Mouse (Mus musculus): ENCODE data around the gene Plk2. TPM values are rescaled to one million over a fixed set of nuclear protein-coding genes. Genes with fewer than 3 reads are reported as not detected.

The Plk2 gene
- polyA plus RNA-seq, 1 experiment from 2014 or later: 223 TPM

GRCm38 (mm10) chr13:110412572-110413209 lies 17.8 kb downstream of the Plk2 start:
- H3K4me2 ChIP-seq (replicated peaks): no peak overlapping the region
- no peak for ATAC-seq (ENCODE audit: insufficient number of reproducible peaks, insufficient read depth, low FRiP score, low TSS enrichment)
- H3K27me3 ChIP-seq: no peaks in the 10 kb centered on the region
- 84% methylated on average over 12 of the region's 12 CpGs for WGBS
- no peak overlapping the region for H3K9ac ChIP-seq
- no peak overlapping the region for H3K4me3 ChIP-seq
- no peaks in the 10 kb centered on the region for H3K9me3 ChIP-seq
- H3K4me1 ChIP-seq: no peaks in the 10 kb centered on the region
- no peaks in the 10 kb centered on the region for H3K36me3 ChIP-seq
- H3K27ac ChIP-seq: no peak overlapping the region

- Histone ChIP-seq H3K27ac (no peak overlapping the region), H3K36me3 (no peaks in the 10 kb centered on the region), H3K9ac (no peak overlapping the region), H3K4me2 (replicated peaks) (no peak overlapping the region), H3K4me1 (no peaks in the 10 kb centered on the region), H3K9me3 (no peaks in the 10 kb centered on the region), H3K27me3 (no peaks in the 10 kb centered on the region), H3K4me3 (no peak overlapping the region)
- no peak for ATAC-seq (ENCODE audit: insufficient number of reproducible peaks, insufficient read depth, low FRiP score, low TSS enrichment)
- 86% methylated on average over 5 of the region's 5 CpGs for WGBS
Observed at GRCm38 (mm10) chr13:110418656-110419055, 23.8 kb downstream of the Plk2 start.

- Histone ChIP-seq H3K36me3 (no peaks in the 10 kb centered on the region), H3K27ac (no peak overlapping the region), H3K27me3 (no peaks in the 10 kb centered on the region), H3K4me1 (no peaks in the 10 kb centered on the region), H3K9ac (no peak overlapping the region), H3K9me3 (no peaks in the 10 kb centered on the region), H3K4me3 (no peak overlapping the region), H3K4me2 (replicated peaks) (no peak overlapping the region)
- no peak for ATAC-seq (ENCODE audit: insufficient number of reproducible peaks, insufficient read depth, low FRiP score, low TSS enrichment)
- WGBS: 84% methylated on average over 5 of the region's 5 CpGs
Observed at GRCm38 (mm10) chr13:110419640-110420039, 24.8 kb downstream of the Plk2 start.

- H3K4me2 ChIP-seq (replicated peaks): no peak overlapping the region
- no peaks in the 10 kb centered on the region for H3K4me1 ChIP-seq
- H3K4me3 ChIP-seq: no peak overlapping the region
- H3K27ac ChIP-seq: no peak overlapping the region
- no peak for ATAC-seq (ENCODE audit: insufficient number of reproducible peaks, insufficient read depth, low FRiP score, low TSS enrichment)
- H3K9me3 ChIP-seq: no peaks in the 10 kb centered on the region
- no peak overlapping the region for H3K9ac ChIP-seq
- no peaks in the 10 kb centered on the region for H3K27me3 ChIP-seq
- WGBS: 88% methylated on average over 7 of the region's 7 CpGs
- no peaks in the 10 kb centered on the region for H3K36me3 ChIP-seq
Observed at GRCm38 (mm10) chr13:110422434-110422833, 27.6 kb downstream of the Plk2 start.

- Histone ChIP-seq H3K27ac (no peak overlapping the region), H3K9ac (no peak overlapping the region), H3K4me3 (no peak overlapping the region), H3K27me3 (no peaks in the 10 kb centered on the region), H3K4me1 (no peaks in the 10 kb centered on the region), H3K4me2 (replicated peaks) (no peak overlapping the region), H3K36me3 (no peaks in the 10 kb centered on the region), H3K9me3 (no peaks in the 10 kb centered on the region)
- no peak for ATAC-seq (ENCODE audit: insufficient number of reproducible peaks, insufficient read depth, low FRiP score, low TSS enrichment)
- 89% methylated on average over 8 of the region's 8 CpGs for WGBS
Observed at GRCm38 (mm10) chr13:110425512-110426222, 30.8 kb downstream of the Plk2 start.

- Histone ChIP-seq H3K4me1 (no peaks in the 10 kb centered on the region), H3K27ac (no peak overlapping the region), H3K9ac (no peak overlapping the region), H3K4me3 (no peak overlapping the region), H3K27me3 (no peaks in the 10 kb centered on the region), H3K36me3 (no peaks in the 10 kb centered on the region), H3K4me2 (replicated peaks) (no peak overlapping the region), H3K9me3 (no peaks in the 10 kb centered on the region)
- ATAC-seq (ENCODE audit: insufficient number of reproducible peaks, insufficient read depth, low FRiP score, low TSS enrichment): no peak
Observed at GRCm38 (mm10) chr13:110431388-110431787, 36.5 kb downstream of the Plk2 start.

- no peak overlapping the region for H3K9ac ChIP-seq
- 63% methylated on average over 2 of the region's 2 CpGs for WGBS
- no peaks in the 10 kb centered on the region for H3K9me3 ChIP-seq
- no peak overlapping the region for H3K27ac ChIP-seq
- no peaks in the 10 kb centered on the region for H3K4me1 ChIP-seq
- H3K27me3 ChIP-seq: no peaks in the 10 kb centered on the region
- H3K4me2 ChIP-seq (replicated peaks): no peak overlapping the region
- H3K36me3 ChIP-seq: no peaks in the 10 kb centered on the region
- H3K4me3 ChIP-seq: no peak overlapping the region
- ATAC-seq (ENCODE audit: insufficient number of reproducible peaks, insufficient read depth, low FRiP score, low TSS enrichment): no peak
Observed at GRCm38 (mm10) chr13:110432062-110432566, 37.3 kb downstream of the Plk2 start.

- H3K4me2 ChIP-seq (replicated peaks): no peak overlapping the region
- no peaks in the 10 kb centered on the region for H3K9me3 ChIP-seq
- H3K4me1 ChIP-seq: no peaks in the 10 kb centered on the region
- no peak overlapping the region for H3K9ac ChIP-seq
- H3K27ac ChIP-seq: no peak overlapping the region
- WGBS: 84% methylated on average over 4 of the region's 4 CpGs
- ATAC-seq (ENCODE audit: insufficient number of reproducible peaks, insufficient read depth, low FRiP score, low TSS enrichment): no peak
- no peaks in the 10 kb centered on the region for H3K27me3 ChIP-seq
- H3K4me3 ChIP-seq: no peak overlapping the region
- no peaks in the 10 kb centered on the region for H3K36me3 ChIP-seq
Observed at GRCm38 (mm10) chr13:110432613-110433012, 37.8 kb downstream of the Plk2 start.

- no peak for ATAC-seq (ENCODE audit: insufficient number of reproducible peaks, insufficient read depth, low FRiP score, low TSS enrichment)
- no peaks in the 10 kb centered on the region for H3K4me1 ChIP-seq
- 61% methylated on average over 7 of the region's 7 CpGs for WGBS
- no peak overlapping the region for H3K27ac ChIP-seq
- H3K4me2 ChIP-seq (replicated peaks): no peak overlapping the region
- H3K4me3 ChIP-seq: no peak overlapping the region
- H3K9ac ChIP-seq: no peak overlapping the region
- no peaks in the 10 kb centered on the region for H3K27me3 ChIP-seq
- H3K9me3 ChIP-seq: no peaks in the 10 kb centered on the region
- no peaks in the 10 kb centered on the region for H3K36me3 ChIP-seq
Observed at GRCm38 (mm10) chr13:110436692-110437091, 41.8 kb downstream of the Plk2 start.

- Histone ChIP-seq H3K4me2 (replicated peaks) (no peak overlapping the region), H3K9ac (no peak overlapping the region), H3K27ac (no peak overlapping the region), H3K4me1 (no peaks in the 10 kb centered on the region), H3K27me3 (no peaks in the 10 kb centered on the region), H3K36me3 (no peaks in the 10 kb centered on the region), H3K9me3 (no peaks in the 10 kb centered on the region), H3K4me3 (no peak overlapping the region)
- no peak for ATAC-seq (ENCODE audit: insufficient number of reproducible peaks, insufficient read depth, low FRiP score, low TSS enrichment)
- WGBS: 67% methylated on average over 9 of the region's 9 CpGs
Observed at GRCm38 (mm10) chr13:110438624-110439023, 43.8 kb downstream of the Plk2 start.

GRCm38 (mm10) chr13:110444335-110444734 lies 49.5 kb downstream of the Plk2 start:
- Histone ChIP-seq H3K9ac (no peak overlapping the region), H3K4me3 (no peak overlapping the region), H3K9me3 (no peaks in the 10 kb centered on the region), H3K27me3 (no peaks in the 10 kb centered on the region), H3K27ac (no peak overlapping the region), H3K4me1 (no peaks in the 10 kb centered on the region), H3K4me2 (replicated peaks) (no peak overlapping the region), H3K36me3 (no peaks in the 10 kb centered on the region)
- 74% methylated on average over 4 of the region's 4 CpGs for WGBS
- no peak for ATAC-seq (ENCODE audit: insufficient number of reproducible peaks, insufficient read depth, low FRiP score, low TSS enrichment)

- Histone ChIP-seq H3K4me1 (no peaks in the 10 kb centered on the region), H3K4me3 (no peak overlapping the region), H3K27me3 (no peaks in the 10 kb centered on the region), H3K4me2 (replicated peaks) (no peak overlapping the region), H3K9ac (no peak overlapping the region), H3K9me3 (no peaks in the 10 kb centered on the region), H3K27ac (no peak overlapping the region), H3K36me3 (no peaks in the 10 kb centered on the region)
- no peak for ATAC-seq (ENCODE audit: insufficient number of reproducible peaks, insufficient read depth, low FRiP score, low TSS enrichment)
- 53% methylated on average over 3 of the region's 3 CpGs for WGBS
Observed at GRCm38 (mm10) chr13:110444894-110445293, 50.0 kb downstream of the Plk2 start.

Data from embryonic facial prominence, embryonic 12.5 days (tissue).